Mouse (Mus musculus): ENCODE data around the gene Sptb. TPM values are rescaled to one million over a fixed set of nuclear protein-coding genes. Genes with fewer than 3 reads are reported as not detected.

Sptb gene
- polyA plus RNA-seq, 1 experiment = 18.9 TPM

DNA sequence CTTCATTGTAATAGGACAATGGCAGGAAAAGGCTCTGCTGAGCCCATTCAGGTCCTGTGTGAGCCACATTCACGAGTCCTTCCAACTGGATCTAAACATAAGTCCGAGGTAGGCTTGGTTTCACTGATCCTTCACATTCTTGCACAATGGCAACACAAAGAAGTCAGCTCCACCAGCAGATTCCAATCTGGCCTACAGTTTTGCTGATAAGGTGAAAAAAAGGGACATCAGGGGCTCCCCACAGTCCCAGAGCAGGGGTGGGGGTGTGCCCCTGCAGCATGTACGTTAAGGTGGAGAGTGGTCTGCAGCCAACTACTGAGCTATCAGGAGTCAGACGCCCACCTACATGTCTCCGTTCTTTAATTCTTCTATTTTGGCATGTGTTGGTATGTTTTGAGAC is 35.0 kb downstream of the Sptb start:
- DNase-seq (ENCODE audit: low read depth in 1 of 2, low spot score in 2 of 2) = no peak
- Histone ChIP-seq H3K27me3 (ENCODE audit: control insufficient read depth, insufficient read depth, low read length) (no peaks in the 10 kb centered on the region), H3K36me3 (ENCODE audit: control insufficient read depth, insufficient read depth, low read length) (no peaks in the 10 kb centered on the region), H3K27ac (ENCODE audit: insufficient read depth, low read length) (peak overlapping the region; percentile 23; the same call in 1 of the 2 replicates), H3K4me3 (ENCODE audit: extremely low read depth, insufficient read depth, insufficient read length) (no peak overlapping the region), H3K4me1 (ENCODE audit: control insufficient read depth, insufficient read depth, insufficient read length) (no peaks in the 10 kb centered on the region)
- 88% methylated on average over 5 of the region's 5 CpGs for WGBS
- TF ChIP-seq POLR2A (IDR thresholded peaks at IDR 0.05; ENCODE audit: low read depth, low read length) (no peak), CTCF (IDR thresholded peaks at IDR 0.05; ENCODE audit: extremely low read depth, insufficient read depth, insufficient read length, insufficient replicate concordance) (no peak)

- Histone ChIP-seq H3K4me1 (ENCODE audit: control insufficient read depth, insufficient read depth, insufficient read length) (no peaks in the 10 kb centered on the region), H3K4me3 (ENCODE audit: extremely low read depth, insufficient read depth, insufficient read length) (no peak overlapping the region), H3K27me3 (ENCODE audit: control insufficient read depth, insufficient read depth, low read length) (no peaks in the 10 kb centered on the region), H3K36me3 (ENCODE audit: control insufficient read depth, insufficient read depth, low read length) (no peaks in the 10 kb centered on the region), H3K27ac (ENCODE audit: insufficient read depth, low read length) (no peak overlapping the region)
- TF ChIP-seq CTCF (IDR thresholded peaks at IDR 0.05; ENCODE audit: extremely low read depth, insufficient read depth, insufficient read length, insufficient replicate concordance) = no peak
- no peak for TF ChIP-seq POLR2A (IDR thresholded peaks at IDR 0.05; ENCODE audit: low read depth, low read length)
- DNase-seq (ENCODE audit: low read depth in 1 of 2, low spot score in 2 of 2) = no peak
- 76% methylated on average over 12 of the region's 12 CpGs for WGBS
Observed at GRCm38 (mm10) chr12:76673794-76674222, 36.5 kb downstream of the Sptb start.

GRCm38 (mm10) chr12:76672008-76672407 is 38.3 kb downstream of the Sptb start:
- no peaks in the 10 kb centered on the region for H3K36me3 ChIP-seq (ENCODE audit: control insufficient read depth, insufficient read depth, low read length)
- H3K27ac ChIP-seq (ENCODE audit: insufficient read depth, low read length) = 0 out of 2 replicates have a peak overlapping the region, but pooled peaks have one; percentile 6
- 72% methylated on average over 8 of the region's 8 CpGs for WGBS
- H3K27me3 ChIP-seq (ENCODE audit: control insufficient read depth, insufficient read depth, low read length) = no peaks in the 10 kb centered on the region
- no peak for DNase-seq (ENCODE audit: low read depth in 1 of 2, low spot score in 2 of 2)
- no peaks in the 10 kb centered on the region for H3K4me1 ChIP-seq (ENCODE audit: control insufficient read depth, insufficient read depth, insufficient read length)
- H3K4me3 ChIP-seq (ENCODE audit: extremely low read depth, insufficient read depth, insufficient read length) = no peak overlapping the region
- no peak for TF ChIP-seq POLR2A (IDR thresholded peaks at IDR 0.05; ENCODE audit: low read depth, low read length)
- TF ChIP-seq CTCF (IDR thresholded peaks at IDR 0.05; ENCODE audit: extremely low read depth, insufficient read depth, insufficient read length, insufficient replicate concordance) = no peak

DNA sequence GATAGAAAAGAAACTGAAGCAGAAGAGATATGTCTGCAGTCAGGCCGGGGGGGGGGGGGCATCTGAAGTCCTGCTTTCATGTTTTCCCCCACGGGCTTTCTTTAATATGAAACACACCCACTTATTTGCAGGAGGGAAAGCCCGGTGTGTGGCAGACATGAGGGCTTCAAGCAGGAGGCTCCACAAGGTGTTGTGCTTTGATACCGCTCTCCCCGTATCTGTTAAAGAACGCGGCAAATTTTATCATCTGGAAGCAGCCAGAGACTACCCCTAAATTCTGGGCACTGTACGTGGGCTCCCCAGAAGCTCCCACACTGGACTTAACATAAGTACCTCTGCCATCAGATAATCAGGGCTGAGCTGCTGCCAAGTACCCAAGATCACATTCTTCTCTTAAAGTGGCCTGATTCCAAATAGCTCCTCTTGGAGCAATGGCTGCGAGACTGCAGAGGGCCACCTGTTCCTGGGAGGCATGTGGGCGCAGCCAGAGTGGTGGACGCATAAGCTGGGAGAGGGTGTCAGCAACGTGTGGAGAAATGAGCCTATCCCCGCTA is 39.7 kb downstream of the Sptb start:
- no peaks in the 10 kb centered on the region for H3K27me3 ChIP-seq (ENCODE audit: control insufficient read depth, insufficient read depth, low read length)
- H3K4me3 ChIP-seq (ENCODE audit: extremely low read depth, insufficient read depth, insufficient read length) = no peak overlapping the region
- no peaks in the 10 kb centered on the region for H3K36me3 ChIP-seq (ENCODE audit: control insufficient read depth, insufficient read depth, low read length)
- H3K27ac ChIP-seq (ENCODE audit: insufficient read depth, low read length) = 0 out of 2 replicates have a peak overlapping the region, but pooled peaks have one; percentile 37
- no peak for DNase-seq (ENCODE audit: low read depth in 1 of 2, low spot score in 2 of 2)
- no peaks in the 10 kb centered on the region for H3K4me1 ChIP-seq (ENCODE audit: control insufficient read depth, insufficient read depth, insufficient read length)
- TF ChIP-seq CTCF (IDR thresholded peaks at IDR 0.05; ENCODE audit: extremely low read depth, insufficient read depth, insufficient read length, insufficient replicate concordance) = no peak
- no peak for TF ChIP-seq POLR2A (IDR thresholded peaks at IDR 0.05; ENCODE audit: low read depth, low read length)
- WGBS = 87% methylated on average over 13 of the region's 13 CpGs

GRCm38 (mm10) chr12:76669956-76670530 is 40.3 kb downstream of the Sptb start:
- WGBS = 66% methylated on average over 5 of the region's 5 CpGs
- Histone ChIP-seq H3K36me3 (ENCODE audit: control insufficient read depth, insufficient read depth, low read length) (no peaks in the 10 kb centered on the region), H3K4me3 (ENCODE audit: extremely low read depth, insufficient read depth, insufficient read length) (no peak overlapping the region), H3K4me1 (ENCODE audit: control insufficient read depth, insufficient read depth, insufficient read length) (no peaks in the 10 kb centered on the region), H3K27me3 (ENCODE audit: control insufficient read depth, insufficient read depth, low read length) (no peaks in the 10 kb centered on the region), H3K27ac (ENCODE audit: insufficient read depth, low read length) (0 out of 2 replicates have a peak overlapping the region, but pooled peaks have one; percentile 13)
- no peak for DNase-seq (ENCODE audit: low read depth in 1 of 2, low spot score in 2 of 2)
- TF ChIP-seq CTCF (IDR thresholded peaks at IDR 0.05; ENCODE audit: extremely low read depth, insufficient read depth, insufficient read length, insufficient replicate concordance) (no peak), POLR2A (IDR thresholded peaks at IDR 0.05; ENCODE audit: low read depth, low read length) (no peak)

DNA sequence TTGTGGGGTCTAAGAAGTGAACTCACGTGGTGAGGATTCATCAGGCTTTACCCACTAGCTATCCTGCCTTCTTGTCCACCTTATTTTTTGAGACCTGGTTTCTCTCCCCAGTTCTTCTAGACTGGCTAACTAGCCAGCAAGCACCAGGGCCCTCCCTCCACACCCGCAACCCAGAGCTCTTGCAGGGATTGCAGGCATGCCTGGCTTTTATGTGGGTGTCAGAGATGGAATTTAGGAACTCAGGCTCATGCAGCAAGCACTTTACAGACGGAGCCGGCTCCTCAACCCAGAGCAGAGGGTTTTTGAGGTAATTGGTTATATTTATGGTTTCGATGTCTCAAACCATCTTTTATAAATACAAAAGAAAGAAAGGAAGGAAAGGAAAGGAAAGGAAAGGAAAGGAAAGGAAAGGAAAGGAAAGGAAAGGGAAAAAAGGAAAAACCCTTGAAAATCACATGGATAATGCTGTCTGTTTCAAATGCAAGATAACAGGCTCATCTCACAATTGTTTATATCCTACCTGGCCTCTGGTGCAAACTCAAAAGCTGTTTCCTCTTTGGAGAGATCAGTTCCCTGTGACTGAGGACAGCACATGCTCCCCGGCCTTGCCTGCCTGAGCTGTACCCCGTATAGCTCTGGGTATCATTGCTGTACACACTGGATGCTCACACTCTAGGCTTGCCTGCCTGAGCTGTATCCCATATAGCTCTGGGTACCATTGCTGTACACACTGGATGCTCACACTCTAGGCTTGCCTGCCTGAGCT is 41.5 kb downstream of the Sptb start:
- DNase-seq (ENCODE audit: low read depth in 1 of 2, low spot score in 2 of 2) = no peak
- H3K27ac ChIP-seq (ENCODE audit: insufficient read depth, low read length) = no peak overlapping the region
- H3K27me3 ChIP-seq (ENCODE audit: control insufficient read depth, insufficient read depth, low read length) = no peaks in the 10 kb centered on the region
- TF ChIP-seq POLR2A (IDR thresholded peaks at IDR 0.05; ENCODE audit: low read depth, low read length) = no peak
- TF ChIP-seq CTCF (IDR thresholded peaks at IDR 0.05; ENCODE audit: extremely low read depth, insufficient read depth, insufficient read length, insufficient replicate concordance) = no peak
- 93% methylated on average over 7 of the region's 7 CpGs for whole genome bisulfite sequencing
- no peaks in the 10 kb centered on the region for H3K4me1 ChIP-seq (ENCODE audit: control insufficient read depth, insufficient read depth, insufficient read length)
- no peak overlapping the region for H3K4me3 ChIP-seq (ENCODE audit: extremely low read depth, insufficient read depth, insufficient read length)
- H3K36me3 ChIP-seq (ENCODE audit: control insufficient read depth, insufficient read depth, low read length) = no peaks in the 10 kb centered on the region

All from spleen, adult 2 months (tissue).